Mouse (Mus musculus) limb, embryonic 11.5 days (tissue): ENCODE results near the gene Crct1. TPM values are rescaled to one million over a fixed set of nuclear protein-coding genes. Genes with fewer than 3 reads are reported as not detected.
A peak's percentile ranks its signal among the peaks of the same experiment; 100 is the strongest.

ENCODE experiments used
- ATAC-seq: fragments of 200-750 bp; cut with Nextera tagmentation; 2 replicates; pipeline ENCODE4 v1.8.0; 2017; ENCODE audit warnings: low read depth; ENCODE audit not compliant: insufficient number of reproducible peaks, low FRiP score, low TSS enrichment
- DNase-seq: peaks from one replicate; pipeline ENCODE4 v3.0.0-alpha.2; 2015; ENCODE audit warnings: low spot score
- H3K27ac ChIP-seq: fragments of 300-500 bp; sonication (generic); replicated peaks from 2 replicates; pipeline ENCODE4 v1.5.1; 2014; ENCODE audit warnings: low read depth, mild to moderate bottlenecking, low read length
- H3K27me3 ChIP-seq: fragments of 300-500 bp; sonication (generic); 2 replicates; pipeline ENCODE4 v1.6.1; 2014; ENCODE audit warnings: mild to moderate bottlenecking, low read length, mixed read lengths; ENCODE audit not compliant: control insufficient read depth, insufficient read depth
- H3K36me3 ChIP-seq: fragments of 300-500 bp; sonication (generic); 2 replicates; pipeline ENCODE4 v1.6.1; 2014; ENCODE audit warnings: mild to moderate bottlenecking, low read length, moderate library complexity, mixed read lengths; ENCODE audit not compliant: control insufficient read depth, insufficient read depth
- H3K4me1 ChIP-seq: fragments of 300-500 bp; sonication (generic); 2 replicates; pipeline ENCODE4 v1.6.1; 2014; ENCODE audit warnings: low read length, mixed read lengths; ENCODE audit not compliant: control insufficient read depth, insufficient read depth
- H3K4me2 ChIP-seq: fragments of 300-500 bp; sonication (generic); 2 replicates; pipeline ENCODE4 v1.6.1; 2014; ENCODE audit warnings: low read depth, mild to moderate bottlenecking, moderate library complexity; ENCODE audit not compliant: severe bottlenecking
- H3K4me3 ChIP-seq: fragments of 300-500 bp; sonication (generic); 2 replicates; pipeline ENCODE4 v1.5.1; 2014; ENCODE audit warnings: low read depth, low read length
- H3K9ac ChIP-seq: fragments of 300-500 bp; sonication (generic); 2 replicates; pipeline ENCODE4 v1.6.1; 2014; ENCODE audit warnings: mild to moderate bottlenecking, low read length
- H3K9me3 ChIP-seq: fragments of 300-500 bp; sonication (generic); 2 replicates; pipeline ENCODE4 v1.6.1; 2016; ENCODE audit warnings: low read length; ENCODE audit not compliant: control insufficient read depth
- WGBS: fragments of 180-500 bp; shearing (Covaris S2); extraction: QIAGEN DNeasy Blood & Tissue Kit; methylation state at CpG from one replicate; pipeline ENCODE4 v1.1.7; 2014; 5-methylcytosine and 5-hydroxymethylcytosine counted together
- polyA plus RNA-seq: library from polyadenylated mRNA; unstranded; fragments of >200 nt; fragmentation: Nextera tagmentation; extraction: Ambion mirVana; gene quantifications from 2 replicates; pipeline ENCODE4 v1.2.1, GENCODE M21; 2014

Crct1 gene
- polyA plus RNA-seq, 1 experiment from 2014 or later, result not detected

GRCm38 (mm10) chr3:93014871-93015270 lies 616 bp downstream of the Crct1 start:
- DNase-seq (no peak), ATAC-seq (no peak)
- Histone ChIP-seq H3K36me3 (no peaks in the 10 kb centered on the region), H3K27ac (no peak overlapping the region), H3K4me2 (peak overlapping the region; percentile 54), H3K9ac (peak overlapping the region; percentile 65), H3K27me3 (no peaks in the 10 kb centered on the region), H3K9me3 (no peaks in the 10 kb centered on the region), H3K4me3 (peak overlapping the region; percentile 32), H3K4me1 (no peaks in the 10 kb centered on the region)
- WGBS, result 37% methylated on average over 5 of the region's 5 CpGs

GRCm38 (mm10) chr3:93014378-93014801 lies 1.1 kb downstream of the Crct1 start:
- no peaks in the 10 kb centered on the region for H3K4me1 ChIP-seq
- H3K27me3 ChIP-seq, result no peaks in the 10 kb centered on the region
- DNase-seq (peak; percentile 79), ATAC-seq (peak; percentile 86; the same call in 1 of the 2 replicates)
- WGBS, result under 1% methylated on average over 24 of the region's 24 CpGs
- peak overlapping the region; percentile 32 for H3K4me3 ChIP-seq
- H3K4me2 ChIP-seq, result peak overlapping the region; percentile 54
- H3K9me3 ChIP-seq, result no peaks in the 10 kb centered on the region
- H3K36me3 ChIP-seq, result no peaks in the 10 kb centered on the region
- H3K27ac ChIP-seq, result 0 out of 2 replicates have a peak overlapping the region, but pooled peaks have one; percentile 10
- peak overlapping the region; percentile 65 for H3K9ac ChIP-seq

- no peak overlapping the region for H3K9ac ChIP-seq
- no peaks in the 10 kb centered on the region for H3K9me3 ChIP-seq
- WGBS, result 75% methylated on average over 4 of the region's 4 CpGs
- no peaks in the 10 kb centered on the region for H3K27me3 ChIP-seq
- no peak overlapping the region for H3K4me3 ChIP-seq
- no peak overlapping the region for H3K4me2 ChIP-seq
- ATAC-seq (no peak), DNase-seq (no peak)
- H3K4me1 ChIP-seq, result no peaks in the 10 kb centered on the region
- no peak overlapping the region for H3K27ac ChIP-seq
- H3K36me3 ChIP-seq, result no peaks in the 10 kb centered on the region
These were observed 12.6 kb downstream of the Crct1 start for GRCm38 (mm10) chr3:93002843-93003242.

GRCm38 (mm10) chr3:93000621-93001020 lies 14.9 kb downstream of the Crct1 start:
- H3K36me3 ChIP-seq, result no peaks in the 10 kb centered on the region

GRCm38 (mm10) chr3:92998691-92999090 lies 16.8 kb downstream of the Crct1 start:
- ATAC-seq (0 out of 2 replicates have a peak, but pooled peaks have one; percentile 68), DNase-seq (peak; percentile 73)
- Histone ChIP-seq H3K4me2 (no peak overlapping the region), H3K27me3 (no peaks in the 10 kb centered on the region), H3K36me3 (no peaks in the 10 kb centered on the region), H3K4me3 (no peak overlapping the region), H3K9me3 (no peaks in the 10 kb centered on the region), H3K27ac (no peak overlapping the region), H3K9ac (no peak overlapping the region), H3K4me1 (no peaks in the 10 kb centered on the region)
- 7% methylated on average over 7 of the region's 7 CpGs for WGBS

More at GRCm38 (mm10) chr3:93000621-93001020, 14.9 kb downstream of the Crct1 start:
- no peak overlapping the region for H3K9ac ChIP-seq
- WGBS, result 87% methylated on average over 3 of the region's 3 CpGs
- ATAC-seq, result no peak
- H3K4me1 ChIP-seq, result no peaks in the 10 kb centered on the region
- H3K4me2 ChIP-seq, result no peak overlapping the region
- H3K9me3 ChIP-seq, result no peaks in the 10 kb centered on the region
- H3K27me3 ChIP-seq, result no peaks in the 10 kb centered on the region
- H3K27ac ChIP-seq, result no peak overlapping the region
- H3K4me3 ChIP-seq, result no peak overlapping the region
- DNase-seq, result no peak

GRCm38 (mm10) chr3:92991926-92992325 lies 23.6 kb downstream of the Crct1 start, which contains the start of gene Lce3f:
Lce3f (plus strand) TSS chr3:92992226.
- Histone ChIP-seq H3K4me3 (no peak within 1 kb of the TSS), H3K27ac (no peak within 1 kb of the TSS), H3K27me3 (no peaks in the 10 kb centered on the region), H3K4me1 (no peaks in the 10 kb centered on the region), H3K9ac (no peak within 1 kb of the TSS), H3K4me2 (no peak within 1 kb of the TSS), H3K9me3 (no peaks in the 10 kb centered on the region), H3K36me3 (no peaks in the 10 kb centered on the region)
- no peak for ATAC-seq
- DNase-seq, result no peak

- no peaks in the 10 kb centered on the region for H3K4me1 ChIP-seq
- DNase-seq, result no peak
- ATAC-seq, result no peak
- H3K4me2 ChIP-seq, result no peak overlapping the region
- H3K27ac ChIP-seq, result no peak overlapping the region
- WGBS, result 84% methylated on average over 2 of the region's 2 CpGs
- no peak overlapping the region for H3K9ac ChIP-seq
- H3K36me3 ChIP-seq, result no peaks in the 10 kb centered on the region
- no peak overlapping the region for H3K4me3 ChIP-seq
- no peaks in the 10 kb centered on the region for H3K27me3 ChIP-seq
- H3K9me3 ChIP-seq, result no peaks in the 10 kb centered on the region
These were observed 37.0 kb downstream of the Crct1 start for GRCm38 (mm10) chr3:92978484-92978883.

- ATAC-seq, result no peak
- WGBS, result 91% methylated on average over 2 of the region's 2 CpGs
- no peak within 1 kb of the TSS for H3K27ac ChIP-seq
These were observed 48.7 kb downstream of the Crct1 start, which contains the start of gene Lce3e for GRCm38 (mm10) chr3:92966761-92967160. Lce3e (plus strand) TSS chr3:92967061.

More at GRCm38 (mm10) chr3:92966761-92967160, 48.7 kb downstream of the Crct1 start, which contains the start of gene Lce3e:
- H3K36me3 ChIP-seq, result no peaks in the 10 kb centered on the region
- no peak within 1 kb of the TSS for H3K4me2 ChIP-seq
- no peak within 1 kb of the TSS for H3K4me3 ChIP-seq
- H3K4me1 ChIP-seq, result no peaks in the 10 kb centered on the region
- H3K9ac ChIP-seq, result no peak within 1 kb of the TSS
- H3K27me3 ChIP-seq, result no peaks in the 10 kb centered on the region
- no peaks in the 10 kb centered on the region for H3K9me3 ChIP-seq
- DNase-seq, result no peak
